Mouse (Mus musculus): ENCODE results near the gene Atp6v1e2. TPM values are rescaled to one million over a fixed set of nuclear protein-coding genes. Genes with fewer than 3 reads are reported as not detected.

Gene Atp6v1e2
- polyA plus RNA-seq, 1 experiment from 2014 or later: 0.14 TPM

GRCm38 (mm10) chr17:86981205-86981604 lies 33.5 kb upstream of the Atp6v1e2 start:
- no peak overlapping the region for H3K4me2 ChIP-seq
- 83% methylated on average over 1 of the region's 1 CpGs for WGBS
- no peak for ATAC-seq (ENCODE audit: low FRiP score)

GRCm38 (mm10) chr17:86978496-86978895 lies 30.8 kb upstream of the Atp6v1e2 start:
- ATAC-seq (ENCODE audit: low FRiP score): no peak
- no peaks in the 10 kb centered on the region for H3K27me3 ChIP-seq (ENCODE audit: control insufficient read depth, insufficient read depth, low read length)
- no peak overlapping the region for H3K4me2 ChIP-seq
- H3K4me3 ChIP-seq (ENCODE audit: low read depth, low read length): no peak overlapping the region
- no peaks in the 10 kb centered on the region for H3K4me1 ChIP-seq (ENCODE audit: control insufficient read depth, insufficient read depth, low read length)
- H3K9ac ChIP-seq (ENCODE audit: low read length): no peak overlapping the region
- no peak for DNase-seq (ENCODE audit: low spot score, missing footprints)
- 87% methylated on average over 6 of the region's 6 CpGs for WGBS
- H3K9me3 ChIP-seq (ENCODE audit: control insufficient read depth, low read length): no peaks in the 10 kb centered on the region
- H3K27ac ChIP-seq (ENCODE audit: low read depth, low read length): no peak overlapping the region
- H3K36me3 ChIP-seq (ENCODE audit: control insufficient read depth, insufficient read depth, low read length): peaks cover 8% of the 10 kb centered on the region

More at GRCm38 (mm10) chr17:86981205-86981604, 33.5 kb upstream of the Atp6v1e2 start:
- H3K27me3 ChIP-seq (ENCODE audit: control insufficient read depth, insufficient read depth, low read length): no peaks in the 10 kb centered on the region
- H3K27ac ChIP-seq (ENCODE audit: low read depth, low read length): no peak overlapping the region
- H3K9ac ChIP-seq (ENCODE audit: low read length): no peak overlapping the region
- peaks cover 2% of the 10 kb centered on the region; the same call in 1 of the 2 replicates for H3K36me3 ChIP-seq (ENCODE audit: control insufficient read depth, insufficient read depth, low read length)
- H3K9me3 ChIP-seq (ENCODE audit: control insufficient read depth, low read length): no peaks in the 10 kb centered on the region
- H3K4me1 ChIP-seq (ENCODE audit: control insufficient read depth, insufficient read depth, low read length): peaks cover 6% of the 10 kb centered on the region
- DNase-seq (ENCODE audit: low spot score, missing footprints): no peak
- no peak overlapping the region for H3K4me3 ChIP-seq (ENCODE audit: low read depth, low read length)

GRCm38 (mm10) chr17:86976387-86976786 lies 28.7 kb upstream of the Atp6v1e2 start:
- no peaks in the 10 kb centered on the region for H3K9me3 ChIP-seq (ENCODE audit: control insufficient read depth, low read length)
- H3K9ac ChIP-seq (ENCODE audit: low read length): no peak overlapping the region
- H3K27ac ChIP-seq (ENCODE audit: low read depth, low read length): no peak overlapping the region
- H3K27me3 ChIP-seq (ENCODE audit: control insufficient read depth, insufficient read depth, low read length): no peaks in the 10 kb centered on the region
- no peaks in the 10 kb centered on the region for H3K4me1 ChIP-seq (ENCODE audit: control insufficient read depth, insufficient read depth, low read length)
- peaks cover 8% of the 10 kb centered on the region for H3K36me3 ChIP-seq (ENCODE audit: control insufficient read depth, insufficient read depth, low read length)
- DNase-seq (ENCODE audit: low spot score, missing footprints) (no peak), ATAC-seq (ENCODE audit: low FRiP score) (no peak)
- no peak overlapping the region for H3K4me2 ChIP-seq
- H3K4me3 ChIP-seq (ENCODE audit: low read depth, low read length): no peak overlapping the region
- WGBS: 83% methylated on average over 10 of the region's 10 CpGs

- Histone ChIP-seq H3K27ac (ENCODE audit: low read depth, low read length) (no peak overlapping the region), H3K4me1 (ENCODE audit: control insufficient read depth, insufficient read depth, low read length) (no peaks in the 10 kb centered on the region), H3K36me3 (ENCODE audit: control insufficient read depth, insufficient read depth, low read length) (peaks cover 6% of the 10 kb centered on the region; the same call in 1 of the 2 replicates), H3K4me3 (ENCODE audit: low read depth, low read length) (no peak overlapping the region), H3K9ac (ENCODE audit: low read length) (no peak overlapping the region), H3K4me2 (no peak overlapping the region), H3K27me3 (ENCODE audit: control insufficient read depth, insufficient read depth, low read length) (no peaks in the 10 kb centered on the region), H3K9me3 (ENCODE audit: control insufficient read depth, low read length) (no peaks in the 10 kb centered on the region)
- WGBS: 100% methylated on average over 2 of the region's 2 CpGs
- DNase-seq (ENCODE audit: low spot score, missing footprints) (no peak), ATAC-seq (ENCODE audit: low FRiP score) (no peak)
Measured at GRCm38 (mm10) chr17:86973097-86973496, 25.4 kb upstream of the Atp6v1e2 start.

GRCm38 (mm10) chr17:86971860-86972259 lies 24.2 kb upstream of the Atp6v1e2 start:
- no peaks in the 10 kb centered on the region for H3K9me3 ChIP-seq (ENCODE audit: control insufficient read depth, low read length)
- H3K27me3 ChIP-seq (ENCODE audit: control insufficient read depth, insufficient read depth, low read length): no peaks in the 10 kb centered on the region
- DNase-seq (ENCODE audit: low spot score, missing footprints) (no peak), ATAC-seq (ENCODE audit: low FRiP score) (no peak)
- H3K4me3 ChIP-seq (ENCODE audit: low read depth, low read length): no peak overlapping the region
- no peak overlapping the region for H3K27ac ChIP-seq (ENCODE audit: low read depth, low read length)
- H3K4me1 ChIP-seq (ENCODE audit: control insufficient read depth, insufficient read depth, low read length): no peaks in the 10 kb centered on the region
- H3K9ac ChIP-seq (ENCODE audit: low read length): no peak overlapping the region
- WGBS: 94% methylated on average over 7 of the region's 7 CpGs
- H3K36me3 ChIP-seq (ENCODE audit: control insufficient read depth, insufficient read depth, low read length): peaks cover 6% of the 10 kb centered on the region; the same call in 1 of the 2 replicates
- H3K4me2 ChIP-seq: no peak overlapping the region

- H3K9me3 ChIP-seq (ENCODE audit: control insufficient read depth, low read length): no peaks in the 10 kb centered on the region
- no peaks in the 10 kb centered on the region for H3K27me3 ChIP-seq (ENCODE audit: control insufficient read depth, insufficient read depth, low read length)
- H3K4me1 ChIP-seq (ENCODE audit: control insufficient read depth, insufficient read depth, low read length): no peaks in the 10 kb centered on the region
- ATAC-seq (ENCODE audit: low FRiP score): no peak
- no peak overlapping the region for H3K4me3 ChIP-seq (ENCODE audit: low read depth, low read length)
- H3K36me3 ChIP-seq (ENCODE audit: control insufficient read depth, insufficient read depth, low read length): peaks cover 6% of the 10 kb centered on the region; the same call in 1 of the 2 replicates
- no peak for DNase-seq (ENCODE audit: low spot score, missing footprints)
- WGBS: 86% methylated on average over 5 of the region's 5 CpGs
- no peak overlapping the region for H3K9ac ChIP-seq (ENCODE audit: low read length)
- H3K4me2 ChIP-seq: no peak overlapping the region
- H3K27ac ChIP-seq (ENCODE audit: low read depth, low read length): no peak overlapping the region
Measured at GRCm38 (mm10) chr17:86971036-86971435, 23.3 kb upstream of the Atp6v1e2 start.

- no peaks in the 10 kb centered on the region for H3K27me3 ChIP-seq (ENCODE audit: control insufficient read depth, insufficient read depth, low read length)
- 91% methylated on average over 15 of the region's 15 CpGs for WGBS
- no peak overlapping the region for H3K4me2 ChIP-seq
- ATAC-seq (ENCODE audit: low FRiP score): no peak
- H3K36me3 ChIP-seq (ENCODE audit: control insufficient read depth, insufficient read depth, low read length): peaks cover 6% of the 10 kb centered on the region; the same call in 1 of the 2 replicates
- H3K27ac ChIP-seq (ENCODE audit: low read depth, low read length): no peak overlapping the region
- no peak overlapping the region for H3K9ac ChIP-seq (ENCODE audit: low read length)
- no peaks in the 10 kb centered on the region for H3K9me3 ChIP-seq (ENCODE audit: control insufficient read depth, low read length)
- DNase-seq (ENCODE audit: low spot score, missing footprints): no peak
- H3K4me3 ChIP-seq (ENCODE audit: low read depth, low read length): no peak overlapping the region
- peaks cover under 1% of the 10 kb centered on the region for H3K4me1 ChIP-seq (ENCODE audit: control insufficient read depth, insufficient read depth, low read length)
Measured at GRCm38 (mm10) chr17:86970026-86970750, 22.5 kb upstream of the Atp6v1e2 start.

GRCm38 (mm10) chr17:86969582-86969981 lies 21.9 kb upstream of the Atp6v1e2 start:
- no peaks in the 10 kb centered on the region for H3K9me3 ChIP-seq (ENCODE audit: control insufficient read depth, low read length)
- WGBS: 71% methylated on average over 5 of the region's 5 CpGs
- no peak overlapping the region for H3K27ac ChIP-seq (ENCODE audit: low read depth, low read length)
- H3K4me3 ChIP-seq (ENCODE audit: low read depth, low read length): no peak overlapping the region
- H3K36me3 ChIP-seq (ENCODE audit: control insufficient read depth, insufficient read depth, low read length): peaks cover 6% of the 10 kb centered on the region; the same call in 1 of the 2 replicates
- no peak overlapping the region for H3K9ac ChIP-seq (ENCODE audit: low read length)
- no peak for ATAC-seq (ENCODE audit: low FRiP score)
- no peaks in the 10 kb centered on the region for H3K27me3 ChIP-seq (ENCODE audit: control insufficient read depth, insufficient read depth, low read length)
- H3K4me1 ChIP-seq (ENCODE audit: control insufficient read depth, insufficient read depth, low read length): peaks cover 6% of the 10 kb centered on the region
- no peak overlapping the region for H3K4me2 ChIP-seq
- no peak for DNase-seq (ENCODE audit: low spot score, missing footprints)

GRCm38 (mm10) chr17:86968581-86968980 lies 20.9 kb upstream of the Atp6v1e2 start:
- H3K4me1 ChIP-seq (ENCODE audit: control insufficient read depth, insufficient read depth, low read length): peaks cover 16% of the 10 kb centered on the region
- H3K9ac ChIP-seq (ENCODE audit: low read length): no peak overlapping the region
- H3K4me3 ChIP-seq (ENCODE audit: low read depth, low read length): no peak overlapping the region
- no peaks in the 10 kb centered on the region for H3K9me3 ChIP-seq (ENCODE audit: control insufficient read depth, low read length)
- no peak overlapping the region for H3K4me2 ChIP-seq
- DNase-seq (ENCODE audit: low spot score, missing footprints): no peak
- no peak for ATAC-seq (ENCODE audit: low FRiP score)
- H3K27me3 ChIP-seq (ENCODE audit: control insufficient read depth, insufficient read depth, low read length): no peaks in the 10 kb centered on the region
- 91% methylated on average over 5 of the region's 5 CpGs for WGBS
- peaks cover 1% of the 10 kb centered on the region; the same call in 1 of the 2 replicates for H3K36me3 ChIP-seq (ENCODE audit: control insufficient read depth, insufficient read depth, low read length)
- H3K27ac ChIP-seq (ENCODE audit: low read depth, low read length): no peak overlapping the region
